Mouse (Mus musculus): ENCODE measurements around the gene Rpa3.

The Rpa3 gene

DNA sequence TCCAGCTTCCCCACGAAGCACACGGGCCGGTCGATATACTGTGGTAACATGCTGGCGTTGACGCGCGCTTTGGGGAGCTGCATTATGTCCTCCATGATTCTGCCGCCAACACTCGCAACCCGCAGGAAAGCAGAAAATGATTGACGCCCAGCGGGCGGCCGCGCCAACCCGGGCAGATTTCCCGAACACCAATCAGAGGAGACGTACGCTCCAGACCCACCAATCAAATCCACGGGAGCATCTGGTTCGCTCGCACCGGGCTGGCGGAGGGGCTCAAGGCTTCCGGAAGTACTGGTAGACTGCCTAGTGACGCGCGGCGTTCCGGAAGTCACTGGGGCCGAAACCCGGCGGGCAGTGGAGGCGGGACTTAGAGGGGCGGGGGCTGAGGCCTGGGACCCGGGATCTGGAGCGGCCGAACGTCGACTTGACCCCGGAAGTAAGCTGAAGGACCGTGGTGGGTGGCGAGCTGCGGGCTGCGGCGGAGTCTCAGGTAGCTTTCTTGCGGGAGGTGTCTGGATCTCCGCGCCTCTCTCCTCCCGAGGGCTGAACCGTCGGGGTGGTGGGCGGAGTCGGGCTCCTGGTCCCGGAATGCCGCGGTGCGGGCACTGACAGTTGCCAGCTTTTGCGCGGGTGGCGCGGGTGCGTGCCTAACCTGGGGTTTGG, at the start of gene Rpa3, which contains the start of the genes Umad1 and Gm45062:
Gene Rpa3, minus strand, starts transcription at position 170 of the 663 bp plus-strand sequence.
Gene Umad1, plus strand, starts transcription at position 285 of the 663 bp plus-strand sequence.
Gene Gm45062, plus strand, starts transcription at position 447 of the 663 bp plus-strand sequence.
- peak; percentile 98 for DNase-seq (ENCODE audit: low spot score)

DNA sequence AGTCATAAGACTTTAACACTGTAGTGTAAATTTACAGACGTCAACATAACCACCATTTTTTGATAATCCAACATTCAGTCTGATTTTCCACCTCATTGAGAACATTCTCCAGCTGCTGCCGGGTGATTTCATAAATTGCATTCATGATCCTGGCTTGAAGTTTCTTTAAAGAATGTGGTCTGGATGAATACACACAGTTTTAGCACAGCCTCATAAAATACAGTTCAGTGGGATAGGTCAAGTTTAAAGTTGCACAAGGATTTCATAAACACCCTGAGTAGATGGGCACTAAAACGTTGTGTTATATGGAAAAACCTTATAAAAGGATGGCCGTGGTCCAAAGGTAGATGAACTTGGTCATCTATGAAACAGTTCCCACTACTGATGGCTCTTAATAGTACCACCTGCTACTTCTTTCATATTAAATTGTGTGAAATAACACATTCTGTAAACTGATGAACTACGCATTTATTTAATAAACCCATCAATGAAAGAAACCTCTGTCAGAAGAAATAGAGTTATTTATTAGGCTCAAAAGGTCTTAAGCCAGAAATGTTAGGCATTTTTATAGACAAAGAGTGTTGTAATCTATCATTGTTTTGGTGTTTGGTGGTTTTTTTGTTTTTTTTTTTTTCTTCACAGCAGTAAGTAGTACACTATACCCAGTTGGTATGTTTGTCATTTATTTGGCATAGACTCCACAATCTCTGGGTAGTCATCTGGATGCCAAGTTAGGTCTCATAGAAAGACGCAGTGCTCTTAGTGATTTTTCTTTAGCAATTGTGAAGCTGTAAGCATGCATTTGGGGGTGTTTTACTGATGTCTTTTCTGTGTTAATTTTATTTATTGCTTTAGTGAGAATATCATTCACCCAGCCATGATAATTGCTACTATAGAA, 49.2 kb upstream of the Rpa3 start:
- DNase-seq (ENCODE audit: low spot score) = no peak

DNA sequence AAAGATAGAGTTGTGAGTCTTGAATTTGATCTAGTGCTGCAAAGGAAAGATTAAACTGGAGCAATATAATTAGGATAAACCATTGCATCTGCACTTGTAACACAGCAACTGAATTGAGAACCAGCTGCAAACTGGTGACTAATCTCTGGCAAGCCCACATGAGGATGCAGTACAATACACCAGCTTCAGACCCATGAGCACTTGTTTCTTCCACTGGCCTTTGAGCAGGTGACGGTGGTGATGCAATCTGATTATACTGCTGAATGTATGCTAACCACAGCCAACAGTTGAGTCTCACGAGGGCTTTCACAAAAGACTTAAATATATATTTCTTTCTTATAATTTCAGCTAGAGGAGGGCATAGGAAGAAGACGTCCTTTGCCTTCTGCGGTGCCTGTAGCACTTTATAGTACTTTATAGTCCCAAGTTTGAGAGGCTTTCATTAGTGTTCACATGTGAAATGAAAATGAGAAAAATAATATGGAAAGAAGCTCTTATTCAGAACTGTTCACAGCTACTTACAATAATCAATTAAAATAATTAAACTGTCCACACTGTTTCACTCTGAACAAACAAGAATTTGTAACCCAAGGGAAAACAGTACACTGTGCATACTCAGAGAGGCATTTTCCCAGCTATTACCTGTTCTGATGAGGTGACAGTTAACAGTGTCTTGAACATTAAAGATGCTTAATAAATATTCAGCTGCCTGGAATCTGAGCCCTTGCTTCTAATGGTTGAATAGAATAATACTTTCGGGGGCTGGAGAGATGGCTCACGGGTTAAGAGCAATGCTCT, 40.3 kb upstream of the Rpa3 start:
- DNase-seq (ENCODE audit: low spot score) = no peak

DNA sequence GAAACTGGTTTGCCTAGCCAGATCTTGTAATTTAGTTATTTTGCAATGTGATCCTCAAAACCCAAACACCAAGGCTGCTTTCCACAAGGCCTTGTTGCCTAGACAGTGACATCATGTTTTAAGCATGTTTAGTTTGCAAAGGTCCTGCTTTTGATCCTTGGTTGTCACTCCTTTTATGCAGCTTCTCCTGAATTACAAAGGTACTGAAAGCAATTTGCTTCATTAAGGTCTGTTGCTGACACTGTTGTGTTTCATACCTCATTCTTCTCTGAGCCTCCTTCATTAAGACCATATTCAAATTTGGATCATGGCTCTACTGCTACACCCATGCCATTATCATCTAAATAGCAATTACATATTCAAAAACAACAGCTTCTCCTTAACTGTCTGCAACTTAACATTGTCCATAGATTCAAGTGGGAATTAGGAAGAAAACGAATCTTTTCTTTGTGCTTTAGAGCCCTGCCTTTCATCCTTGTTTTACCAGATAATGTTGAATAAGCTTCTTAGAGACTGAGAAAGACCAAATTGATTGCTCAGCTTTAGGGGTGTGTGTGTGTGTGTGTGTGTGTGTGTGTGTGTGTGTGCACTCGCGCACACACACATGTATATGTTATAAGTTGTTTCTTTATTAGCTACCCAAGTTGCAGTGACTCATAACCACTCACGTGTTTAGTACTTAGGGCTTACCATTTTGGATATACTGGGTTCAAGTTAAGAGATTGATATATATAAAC, 35.2 kb upstream of the Rpa3 start:
- DNase-seq (ENCODE audit: low spot score) = no peak

DNA sequence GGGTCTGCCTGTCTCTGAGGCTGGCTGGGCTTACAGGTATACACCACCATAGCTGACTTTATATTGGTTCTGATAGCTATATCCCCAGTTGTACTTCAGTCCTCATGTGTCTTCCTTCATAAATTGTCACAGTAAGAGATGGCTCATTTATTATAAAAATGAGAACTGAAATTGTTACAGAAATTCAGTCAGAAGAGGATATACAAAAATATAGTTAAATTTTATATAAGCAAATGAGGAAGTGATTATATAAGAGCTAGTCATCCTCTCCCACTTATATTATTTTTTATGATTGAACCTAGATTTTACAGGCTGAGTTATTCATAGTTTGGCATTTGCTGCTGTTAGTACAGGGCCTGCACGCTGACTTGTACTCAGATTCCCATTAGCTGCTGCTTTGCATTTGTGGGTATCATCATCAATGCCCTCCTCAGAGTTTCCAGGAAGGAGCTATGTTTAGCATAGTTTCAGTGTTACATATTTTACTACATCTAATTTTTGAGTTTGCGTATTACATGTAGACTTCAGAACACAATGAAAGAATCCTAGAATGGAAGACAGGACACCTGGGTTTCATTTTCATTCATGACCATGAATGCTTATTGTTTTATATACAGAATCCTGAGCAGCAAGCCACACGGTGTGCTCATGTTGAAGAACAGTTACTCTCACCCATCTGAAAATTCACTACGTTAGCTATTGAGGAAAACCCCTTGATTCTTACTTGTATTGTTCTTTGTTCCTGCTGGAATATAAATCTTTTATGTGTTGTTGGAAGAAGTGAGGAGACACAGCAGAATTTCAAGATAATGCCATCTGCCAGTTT, 30.0 kb upstream of the Rpa3 start:
- no peak for DNase-seq (ENCODE audit: low spot score)

DNA sequence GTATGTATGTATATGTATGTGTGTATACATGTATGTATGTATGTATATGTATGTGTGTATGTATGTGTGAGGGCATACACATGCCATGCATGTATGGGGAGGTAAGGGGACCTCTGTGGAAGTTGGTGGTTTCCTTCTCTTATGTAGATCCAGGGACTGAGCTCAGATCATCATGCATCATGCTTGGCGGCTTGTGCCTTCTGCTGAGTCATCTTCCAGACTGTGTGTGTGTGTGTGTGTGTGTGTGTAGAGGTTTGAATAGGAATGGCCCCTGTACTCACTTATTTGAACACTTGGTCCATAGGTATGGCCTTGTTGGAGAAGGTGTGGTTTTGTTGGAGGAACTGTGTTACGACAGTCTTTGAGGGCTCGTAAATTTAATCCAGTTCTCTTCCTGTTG, 27.2 kb upstream of the Rpa3 start:
- DNase-seq (ENCODE audit: low spot score) = no peak

DNA sequence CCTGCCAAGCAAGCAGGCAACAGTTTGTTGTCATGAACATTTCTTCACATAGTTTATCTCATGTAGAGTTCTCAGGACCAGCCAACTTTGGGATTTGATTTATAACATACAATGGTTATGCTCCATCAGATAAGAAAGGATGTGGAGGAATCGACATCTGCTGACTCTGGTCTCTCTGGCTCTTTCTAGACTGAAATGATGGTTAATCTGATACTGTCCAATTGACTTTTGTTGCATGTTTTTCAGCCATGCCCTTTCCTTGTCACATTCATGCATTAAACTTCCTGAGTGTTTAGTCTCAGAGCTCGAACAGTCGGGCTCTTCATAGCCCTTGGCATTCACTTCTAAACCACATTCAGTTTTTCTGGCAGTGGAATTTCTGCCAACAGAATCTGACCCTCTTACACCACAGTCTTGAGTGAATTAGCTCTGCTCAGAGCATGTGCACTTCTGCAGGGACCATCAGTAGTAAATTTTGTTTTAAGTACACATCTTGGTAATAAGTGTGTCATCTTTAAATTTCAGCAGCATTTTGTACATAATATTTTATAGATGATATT, 26.5 kb upstream of the Rpa3 start:
- DNase-seq (ENCODE audit: low spot score) = no peak

DNA sequence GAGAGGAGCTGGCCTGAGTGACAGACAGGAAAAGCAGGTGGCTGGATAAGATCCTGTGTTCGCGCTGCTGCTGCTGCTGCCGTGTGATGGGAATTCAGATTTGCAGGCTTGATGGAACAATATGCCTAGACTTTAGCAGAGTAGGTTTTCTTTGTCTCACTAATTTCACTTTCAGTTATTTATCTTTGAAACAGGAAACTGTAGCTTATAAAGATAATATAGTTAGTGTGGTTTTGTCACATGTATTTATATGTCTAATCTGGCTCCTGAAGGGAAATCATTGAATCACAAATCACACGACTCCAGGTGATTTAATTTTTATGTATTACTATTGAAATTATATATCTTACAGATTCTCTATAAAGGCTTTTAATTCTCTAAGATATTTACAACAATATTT, 24.3 kb upstream of the Rpa3 start:
- no peak for DNase-seq (ENCODE audit: low spot score)

DNA sequence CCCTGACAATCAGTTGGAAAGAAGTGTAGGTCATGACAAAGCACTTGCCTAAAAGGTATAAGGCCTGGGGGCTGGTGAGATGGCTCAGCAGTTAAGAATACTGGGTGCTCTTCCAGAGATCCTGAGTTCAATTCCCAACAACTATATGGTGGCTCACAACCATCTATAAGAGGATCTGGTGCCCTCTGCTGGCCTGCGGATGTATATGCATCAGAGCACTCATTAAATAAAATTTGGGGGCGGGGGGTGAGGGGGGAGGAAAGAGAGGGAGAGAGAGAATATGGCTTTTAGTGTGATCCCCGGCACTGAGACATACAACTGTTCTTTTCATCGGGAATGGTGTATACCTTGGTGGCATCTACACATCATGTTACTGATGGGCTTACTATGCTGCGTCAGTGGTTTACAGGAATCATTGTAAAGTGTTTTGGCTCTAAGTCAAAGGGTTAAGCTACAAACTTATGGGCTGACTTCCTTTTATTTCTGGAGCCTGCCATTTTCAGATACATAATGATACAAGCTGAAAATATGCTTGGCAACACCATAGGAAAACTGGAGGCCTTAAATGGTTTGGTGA, 19.5 kb upstream of the Rpa3 start:
- DNase-seq (ENCODE audit: low spot score) = no peak

DNA sequence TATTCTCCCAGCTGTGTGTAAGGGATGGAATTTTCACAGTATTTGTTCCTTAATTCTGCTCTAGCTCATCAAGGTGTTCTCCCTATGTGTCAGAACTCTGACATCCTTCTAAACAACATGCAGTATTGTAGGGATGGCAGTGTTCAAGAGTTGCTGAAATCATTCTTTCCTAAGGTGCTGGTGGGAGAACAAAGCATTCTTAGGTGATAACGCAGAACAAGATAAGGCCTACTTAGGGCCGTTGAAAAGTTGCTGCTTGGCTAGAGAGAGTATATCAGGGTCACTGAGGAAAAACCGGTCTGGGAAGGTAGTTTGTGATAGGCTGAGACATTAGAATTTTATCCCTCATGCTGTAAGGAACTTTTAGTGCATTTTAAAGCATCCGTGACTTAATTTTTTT, 17.5 kb upstream of the Rpa3 start:
- DNase-seq (ENCODE audit: low spot score) = no peak

DNA sequence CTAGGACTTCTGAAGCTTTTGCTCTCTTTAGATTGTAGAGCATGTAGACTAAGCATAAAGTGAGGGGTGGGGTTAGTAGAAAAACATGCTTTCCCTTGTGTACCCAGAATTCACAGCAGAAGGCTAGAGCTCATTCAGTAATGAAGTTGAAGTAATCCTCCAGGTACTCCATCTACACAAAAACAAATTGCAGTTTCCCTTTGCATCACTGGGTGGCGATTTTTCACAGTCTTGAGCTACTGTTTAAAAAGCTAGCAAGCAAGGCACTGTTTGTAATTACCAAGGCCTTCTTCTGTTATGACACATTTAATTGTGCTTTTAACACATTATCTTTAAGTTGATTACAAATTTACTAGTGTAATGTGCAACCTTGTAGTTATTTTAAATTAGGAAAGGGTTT, 16.1 kb upstream of the Rpa3 start:
- DNase-seq (ENCODE audit: low spot score) = peak; percentile 70

DNA sequence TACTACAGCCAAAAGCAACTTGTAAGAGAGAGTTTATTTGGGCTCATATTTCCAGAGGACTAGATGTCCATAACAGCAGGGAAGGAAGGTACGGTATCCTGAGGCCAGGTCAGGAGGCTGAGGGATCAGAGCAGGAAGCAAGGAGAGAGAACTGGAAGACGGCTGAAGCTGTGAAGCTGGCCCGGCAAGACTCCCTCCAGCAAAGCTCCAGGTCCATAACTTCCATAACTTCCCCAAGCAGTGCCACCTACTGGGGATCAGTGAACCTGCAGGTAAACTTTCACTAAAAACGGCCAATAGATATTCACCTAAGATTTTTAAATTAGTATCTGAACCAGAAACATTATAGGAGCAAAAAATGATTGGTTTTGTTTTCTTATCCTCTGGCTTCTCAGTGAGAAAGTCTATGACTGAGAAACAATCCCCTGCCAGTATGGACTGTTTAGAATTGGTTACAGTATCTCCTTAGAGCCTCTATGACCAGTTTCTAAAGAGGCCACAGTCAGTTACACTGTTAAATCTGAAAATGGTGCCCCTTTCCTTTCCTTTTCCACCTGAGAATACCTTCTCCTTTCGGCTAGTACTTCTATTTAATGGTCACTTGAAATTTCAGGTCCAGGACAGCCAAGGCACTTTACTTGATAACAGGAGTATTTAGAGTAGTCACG, 15.5 kb upstream of the Rpa3 start:
- no peak for DNase-seq (ENCODE audit: low spot score)

DNA sequence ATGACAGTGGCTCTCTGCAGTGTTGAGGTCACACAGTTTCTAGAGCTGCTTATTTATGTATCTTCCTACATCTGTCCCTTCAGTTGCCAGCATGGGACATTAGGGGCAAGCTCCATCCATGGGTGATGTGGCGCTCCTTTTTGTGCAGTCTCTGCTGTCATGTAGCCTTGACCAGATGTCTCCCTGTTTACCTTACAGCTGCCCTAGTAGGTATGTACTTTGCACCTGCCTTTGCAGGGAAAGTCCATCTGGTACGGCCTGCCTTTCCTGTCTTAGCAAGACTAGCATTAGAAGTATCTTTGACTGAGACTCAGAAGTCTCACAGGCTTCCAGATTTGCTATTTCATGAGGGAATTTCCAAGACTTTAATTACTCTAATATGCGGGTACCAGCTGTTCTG, 12.1 kb upstream of the Rpa3 start:
- no peak for DNase-seq (ENCODE audit: low spot score)

DNA sequence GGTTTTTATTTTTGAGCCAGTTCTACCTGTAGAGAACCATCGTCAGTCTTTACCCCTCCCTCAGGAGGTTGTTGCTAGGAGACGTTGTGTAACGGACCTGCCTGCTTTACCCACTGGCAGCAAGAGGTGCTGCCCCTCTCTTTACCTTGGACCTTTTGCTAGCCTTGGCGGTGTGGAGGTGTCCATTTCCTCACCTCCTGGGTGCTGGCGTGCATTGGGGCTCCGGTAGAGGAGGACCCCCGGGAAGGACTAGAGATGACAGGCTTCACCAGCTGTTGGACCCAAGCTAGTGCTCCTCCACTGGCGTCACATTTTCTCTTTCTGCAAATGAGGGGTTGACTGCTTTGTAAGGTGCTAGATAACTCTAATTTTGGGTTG, 683 bp upstream of the Rpa3 start:
- DNase-seq (ENCODE audit: low spot score) = peak; percentile 29

DNA sequence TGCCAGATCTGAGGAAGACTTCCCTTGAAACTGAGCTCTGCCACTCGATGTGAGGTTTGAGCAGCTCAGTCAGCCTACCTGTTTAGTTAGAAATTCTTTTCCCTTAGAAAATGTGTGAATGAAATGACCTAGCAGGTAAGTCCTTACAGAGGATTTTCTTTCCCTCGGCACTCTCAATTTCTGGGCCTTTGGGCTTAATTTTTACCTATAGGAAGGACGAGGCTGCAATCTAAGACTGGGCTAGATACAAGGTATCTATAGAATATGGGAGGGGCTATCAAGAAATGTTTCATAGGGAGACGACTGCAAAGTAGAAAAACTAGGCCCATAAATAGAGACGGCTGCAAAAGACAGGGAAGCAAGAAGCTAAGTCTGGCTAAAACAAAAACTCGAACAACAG, 657 bp downstream of the Rpa3 start:
- no peak for DNase-seq (ENCODE audit: low spot score)

DNA sequence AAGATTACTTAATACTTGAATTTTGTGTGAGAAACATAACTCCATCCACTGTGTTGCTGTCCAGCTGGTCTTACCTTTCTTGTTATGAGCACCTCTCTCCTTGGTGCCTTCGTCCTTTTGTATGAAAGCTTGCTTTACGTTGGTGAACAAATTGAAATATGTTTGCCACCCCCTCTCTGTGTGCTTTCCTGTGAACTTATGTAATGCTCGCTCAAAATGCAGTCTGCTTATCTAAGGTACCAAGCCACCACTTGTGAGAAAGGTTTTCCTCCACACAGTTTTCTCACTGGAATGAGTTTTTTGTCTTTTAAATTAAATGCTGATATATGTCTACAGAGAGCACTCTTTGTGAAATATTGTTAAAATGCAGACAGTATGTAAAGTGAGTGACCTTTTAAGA, 30.4 kb downstream of the Rpa3 start:
- no peak for DNase-seq (ENCODE audit: low spot score)

DNA sequence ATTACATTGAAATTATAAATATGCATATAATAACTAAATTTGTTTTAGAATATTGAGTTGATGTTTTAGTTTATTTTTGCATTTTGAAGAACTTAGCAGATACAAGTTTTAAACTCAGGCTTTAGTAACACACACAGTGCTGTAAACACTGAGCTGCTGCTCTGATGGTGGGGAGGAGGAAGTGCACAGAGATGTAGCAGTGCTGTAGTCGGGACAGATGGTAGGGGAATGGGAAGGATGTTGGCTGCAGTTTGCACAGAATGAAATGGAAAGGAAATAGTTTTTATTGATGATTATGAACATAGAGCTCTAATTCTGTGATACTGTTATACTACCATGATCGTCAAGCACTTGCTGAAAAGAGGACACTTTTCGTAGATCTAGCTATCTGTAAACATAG, 31.9 kb downstream of the Rpa3 start:
- DNase-seq (ENCODE audit: low spot score) = peak; percentile 26

DNA sequence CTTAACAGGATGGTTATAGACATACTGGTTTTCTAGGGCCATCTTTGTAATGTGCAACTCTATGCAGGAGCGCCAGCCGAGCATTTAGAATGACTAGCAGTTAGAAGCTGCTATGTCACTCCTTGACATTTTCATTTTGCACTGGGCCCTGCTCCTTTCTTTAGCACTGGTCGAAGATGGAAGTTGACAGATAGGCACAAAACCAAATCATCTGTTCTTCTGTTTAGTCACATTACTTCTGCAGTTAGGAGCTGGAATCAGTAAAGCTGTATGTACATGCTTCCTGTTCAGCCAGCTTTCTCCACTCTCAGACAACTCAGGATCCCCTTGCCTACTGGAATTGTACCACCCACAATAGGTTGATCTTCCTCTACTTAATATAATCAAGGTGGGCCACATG, 48.3 kb downstream of the Rpa3 start:
- no peak for DNase-seq (ENCODE audit: low spot score)

DNA sequence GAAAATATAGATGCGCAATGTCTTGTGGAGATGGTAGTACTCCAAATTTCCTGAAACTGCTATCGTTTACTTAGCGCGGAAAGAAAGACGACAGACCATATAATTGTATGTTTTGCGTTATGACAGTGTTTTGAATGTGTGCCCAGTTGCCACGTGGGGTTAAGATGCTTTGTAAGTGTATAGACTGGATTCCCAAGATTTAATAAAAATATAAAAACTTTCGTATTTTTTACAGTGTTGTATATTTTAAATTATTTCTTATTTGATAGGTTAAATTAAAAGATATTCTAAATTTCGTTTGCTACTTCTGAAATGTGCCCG, 49.1 kb downstream of the Rpa3 start:
- no peak for DNase-seq (ENCODE audit: low spot score)
